Mouse (Mus musculus): ENCODE measurements around the gene Ppfia3.

- TF ChIP-seq CTCF (IDR thresholded peaks at IDR 0.05; ENCODE audit: low read depth) (no peak; the same call in 1 of the 2 replicates), EP300 (IDR thresholded peaks at IDR 0.05; ENCODE audit: low read depth) (no peak)
These were observed 41.0 kb downstream of the Ppfia3 start for GRCm38 (mm10) chr7:45325800-45326199.

Data from heart, postnatal 0 days (tissue).